Mouse (Mus musculus): Measurements from ENCODE around the gene Rbpj.

DNA sequence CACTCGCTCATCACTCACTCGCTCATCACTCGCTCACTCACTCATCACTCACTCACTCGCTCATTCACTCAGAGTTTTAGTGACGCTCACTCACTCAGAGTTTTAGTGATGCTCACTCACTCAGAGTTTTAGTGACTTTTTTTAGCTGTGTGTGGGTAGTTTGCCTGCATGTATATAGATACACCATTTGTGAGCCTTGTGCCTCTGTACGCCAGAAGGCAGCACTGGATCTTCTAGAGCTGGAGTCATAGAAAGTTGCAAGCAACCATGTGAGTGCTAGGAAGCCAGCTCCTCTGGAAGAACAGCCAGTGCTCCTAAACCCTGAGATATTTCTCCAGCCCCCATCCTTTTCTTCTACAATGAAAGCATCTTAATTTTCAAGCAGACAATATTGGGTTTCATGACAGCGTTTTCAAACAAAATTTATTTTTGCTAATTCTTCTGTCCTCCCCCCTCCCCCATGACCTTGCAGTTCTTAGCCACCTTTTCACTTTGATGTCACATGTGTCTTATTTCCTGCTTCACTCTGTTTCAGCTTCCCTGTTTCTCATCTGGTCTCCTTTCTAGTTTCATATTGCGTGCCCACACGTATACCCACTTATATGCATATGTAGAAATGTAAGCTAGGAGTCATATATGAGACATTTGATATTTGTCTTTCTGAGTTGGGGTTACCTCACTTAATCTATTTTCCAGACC is 118.3 kb downstream of the Rbpj start:
- TF ChIP-seq CTCF (IDR thresholded peaks at IDR 0.05; ENCODE audit: extremely low read depth, insufficient read depth, low read length) (no peak), POLR2A (IDR thresholded peaks at IDR 0.05; ENCODE audit: extremely low read depth, insufficient read depth, low read length) (no peak)
